Mouse (Mus musculus) megakaryocyte, embryonic 14.5 days (primary cell): ENCODE measurements around the gene Sparc.

ENCODE experiments used
- FLI1 ChIP-seq: IDR thresholded peaks from 2 replicates; pipeline ENCODE4 v1.6.1; 2012; ENCODE audit warnings: low read length, inconsistent platforms, mixed read lengths
- GATA1 ChIP-seq: IDR thresholded peaks from 3 replicates; pipeline ENCODE4 v1.6.1; 2012; ENCODE audit warnings: mixed read lengths, low read length, inconsistent platforms, borderline replicate concordance

DNA sequence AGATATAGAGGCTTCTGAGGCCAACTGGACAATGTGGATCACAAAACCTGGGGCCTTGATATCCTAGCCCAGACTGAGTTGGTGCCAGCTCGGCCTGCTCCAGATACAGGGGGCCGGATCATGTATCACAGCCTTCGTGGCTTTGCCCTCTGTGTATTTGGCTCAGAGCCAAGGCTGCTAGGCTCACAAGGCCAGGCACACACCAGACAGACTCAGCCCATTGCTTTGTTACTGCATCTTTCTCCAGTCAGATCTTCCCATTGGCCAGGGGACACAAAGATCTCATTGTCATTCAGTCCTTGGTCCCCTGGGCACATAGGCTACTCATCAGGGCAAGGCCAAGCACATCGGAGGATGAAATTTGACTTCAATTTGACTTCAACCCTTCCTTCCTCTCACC, 773 bp upstream of the Sparc start:
- no peak for TF ChIP-seq GATA1
- TF ChIP-seq FLI1 = no peak
